Mouse (Mus musculus) ES-CJ7 (cell line): ENCODE results near the gene Ptger1.

Experiments
- DNase-seq: peaks from one replicate; pipeline ENCODE4 v3.0.0; 2011; ENCODE audit warnings: low read depth, low spot score

Ptger1 gene

DNA sequence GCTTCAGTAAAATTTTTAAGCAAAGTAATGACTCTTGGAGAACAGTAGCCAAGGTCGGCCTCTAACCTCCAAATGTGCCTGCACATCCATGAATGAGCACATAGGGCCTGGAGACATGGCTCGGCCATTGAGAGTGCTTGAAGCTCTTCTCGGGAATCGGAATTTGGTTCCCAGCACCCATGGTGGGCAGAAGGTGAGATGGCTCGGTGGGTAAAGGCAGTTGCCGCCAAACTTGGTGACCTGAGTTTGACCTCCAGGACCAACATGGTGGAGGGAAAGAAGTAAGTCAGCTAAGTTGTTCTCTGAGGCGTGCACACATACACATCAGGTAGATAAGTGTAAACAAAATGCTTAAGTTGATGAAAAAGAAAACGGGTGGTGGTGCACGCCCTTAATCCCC is 10.4 kb upstream of the Ptger1 start:
- no peak for DNase-seq

DNA sequence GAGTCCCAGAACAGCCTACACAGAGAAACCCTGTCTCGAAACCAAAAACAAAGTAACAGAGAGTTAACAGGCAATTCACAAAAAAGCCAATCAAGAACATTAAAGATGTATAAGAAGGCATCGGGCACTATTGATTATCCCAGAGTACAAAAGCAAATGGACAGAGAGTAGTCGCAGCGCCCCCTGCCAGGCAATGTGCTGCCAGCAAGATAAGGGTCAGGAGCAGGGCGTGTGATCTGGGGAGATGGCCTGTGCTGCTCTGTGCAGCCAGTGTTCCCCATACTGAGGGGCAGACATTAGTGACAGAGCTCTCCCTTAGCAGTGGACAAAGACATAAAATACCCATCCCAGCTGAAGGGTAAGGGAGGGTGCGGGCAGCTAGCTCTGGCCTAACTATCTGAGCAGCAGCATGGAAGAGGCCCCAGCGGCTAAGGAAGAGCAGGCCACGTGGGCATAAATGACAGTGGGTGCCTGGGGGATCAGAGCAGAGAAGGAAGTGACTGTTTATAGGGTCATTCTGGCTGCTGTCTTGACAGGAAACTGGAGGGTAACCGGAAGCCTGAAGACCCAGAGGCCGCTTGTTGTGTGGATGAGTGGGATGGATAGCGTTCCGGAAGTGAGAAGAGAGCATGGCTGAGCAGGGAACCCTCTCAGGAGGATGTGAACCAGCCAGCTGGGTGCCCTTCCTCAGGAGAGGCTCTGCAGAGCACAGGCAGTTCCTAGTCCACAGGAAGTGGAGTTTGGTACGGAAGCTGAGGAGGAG is 9.8 kb upstream of the Ptger1 start:
- no peak for DNase-seq

DNA sequence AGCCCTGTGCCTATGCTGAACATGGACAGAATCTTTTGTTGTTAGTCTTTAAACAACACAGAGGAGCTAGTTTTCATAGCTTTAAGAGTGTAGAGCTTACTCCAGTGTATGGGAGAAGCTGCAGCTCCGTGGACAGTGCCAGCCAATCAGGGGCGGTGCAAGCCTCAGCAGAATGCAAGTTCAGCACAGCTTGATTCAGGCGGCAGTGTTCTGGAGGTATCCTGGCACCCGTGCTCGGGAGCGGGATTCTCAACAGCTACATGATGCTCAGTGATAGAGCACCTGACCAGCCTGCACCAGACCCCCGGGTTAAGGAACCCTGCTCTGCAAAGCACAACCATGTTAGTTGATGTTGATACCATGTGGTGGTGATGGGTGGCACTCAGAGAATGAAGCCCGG is 5.9 kb upstream of the Ptger1 start:
- DNase-seq, result no peak

DNA sequence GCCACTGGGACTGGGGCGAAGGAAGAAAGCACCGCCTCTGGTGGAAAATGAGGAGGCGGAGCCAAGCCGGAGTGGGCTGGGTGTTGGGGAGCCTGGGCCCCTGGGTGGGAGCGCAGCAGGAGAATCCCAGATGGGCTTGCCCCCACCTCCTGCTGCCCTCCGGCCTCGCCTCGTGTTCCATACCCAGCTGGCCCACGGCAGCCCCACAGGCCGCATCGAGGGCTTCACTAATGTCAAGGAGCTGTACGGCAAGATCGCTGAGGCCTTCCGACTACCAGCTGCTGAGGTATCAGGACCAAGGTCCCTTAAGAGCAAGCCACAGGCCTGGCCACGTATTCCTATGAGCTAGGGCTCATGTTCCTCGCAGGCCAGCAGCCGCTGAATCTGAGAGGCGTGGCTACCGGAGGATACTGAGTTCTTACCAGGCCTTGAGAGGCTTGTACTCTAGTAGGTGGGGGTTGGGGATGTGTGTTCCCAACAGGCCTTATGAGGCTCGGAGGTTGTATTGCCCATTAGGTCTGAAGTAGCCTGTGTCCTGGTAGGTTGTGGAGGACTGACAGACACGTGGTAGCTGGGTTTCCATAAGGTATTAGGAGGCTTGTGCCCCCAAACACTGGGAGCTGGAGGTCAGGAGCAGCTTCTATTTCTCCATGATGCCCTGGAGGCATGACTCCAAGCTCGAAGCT is 5.3 kb upstream of the Ptger1 start:
- DNase-seq, result no peak

DNA sequence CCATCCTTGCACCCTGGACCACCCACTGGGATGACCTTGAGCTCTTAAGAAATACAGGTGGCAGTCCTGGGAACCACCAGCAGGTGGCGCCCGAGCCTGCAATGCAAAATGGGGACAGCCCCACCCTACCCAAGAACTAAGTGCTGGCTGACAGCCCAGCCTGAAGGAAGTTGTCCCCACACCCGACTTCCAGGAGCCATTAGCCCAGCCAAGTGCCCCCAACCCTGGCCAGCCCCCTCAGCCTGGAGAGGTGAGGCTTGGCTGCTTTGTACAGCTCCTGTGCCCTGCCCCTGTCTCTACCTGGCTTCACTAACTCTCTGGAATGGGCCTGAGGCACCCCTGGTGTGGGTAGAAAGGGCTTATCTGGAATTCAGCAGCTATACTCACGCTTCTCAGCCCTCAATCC is 4.1 kb upstream of the Ptger1 start:
- peak; percentile 96 for DNase-seq

DNA sequence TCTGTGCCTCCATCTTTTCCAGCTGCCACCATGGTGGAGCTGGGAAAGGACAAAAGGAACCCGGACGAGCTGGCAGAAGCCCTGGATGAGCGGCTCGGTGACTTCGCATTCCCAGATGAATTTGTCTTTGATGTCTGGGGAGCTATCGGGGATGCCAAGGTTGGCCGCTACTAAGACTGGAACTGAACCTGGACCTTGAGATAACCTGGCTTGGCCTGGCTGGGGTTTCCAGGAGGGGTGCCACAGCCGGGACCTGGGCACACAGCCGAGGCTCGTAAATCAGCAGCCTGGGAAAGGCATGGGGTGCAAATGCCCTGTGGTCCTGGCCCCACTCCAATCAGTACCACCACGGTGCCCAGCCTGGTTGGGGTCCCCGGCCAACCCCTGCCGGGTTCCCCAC is 2.4 kb upstream of the Ptger1 start:
- DNase-seq, result no peak

DNA sequence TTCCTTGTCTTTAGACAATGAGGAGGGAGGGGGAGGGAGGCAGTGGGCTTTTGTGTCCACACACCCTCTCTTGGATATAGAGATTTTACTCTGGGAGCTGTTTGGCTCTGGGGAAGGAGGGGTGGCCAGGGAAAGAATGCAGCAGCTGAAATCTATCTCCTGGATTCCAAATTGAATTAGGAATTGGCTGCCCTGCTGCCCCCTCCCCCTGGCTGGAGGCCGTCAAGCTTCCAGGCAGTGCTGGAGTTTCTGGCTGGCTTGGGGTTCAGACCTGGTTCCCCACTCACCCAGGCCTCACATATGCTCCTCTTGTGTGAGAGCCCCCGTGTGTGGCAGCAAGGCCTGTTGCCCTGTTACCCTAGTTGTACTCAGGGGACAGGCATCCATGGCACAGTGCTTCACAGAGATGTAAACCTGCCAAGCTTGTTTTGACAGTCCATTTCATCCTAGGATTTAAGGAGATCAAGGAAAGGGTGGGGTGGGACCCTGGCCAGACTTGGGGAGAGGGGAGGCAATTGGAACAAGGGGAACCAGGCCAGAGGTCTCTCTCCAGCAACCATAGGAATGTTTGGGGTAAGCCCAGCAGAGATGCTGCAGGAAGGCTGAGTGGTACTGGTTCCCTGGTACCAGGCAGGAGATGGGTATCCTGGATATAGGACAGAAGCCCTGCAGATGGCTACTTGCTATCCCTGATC is 1.4 kb upstream of the Ptger1 start:
- DNase-seq, result no peak

DNA sequence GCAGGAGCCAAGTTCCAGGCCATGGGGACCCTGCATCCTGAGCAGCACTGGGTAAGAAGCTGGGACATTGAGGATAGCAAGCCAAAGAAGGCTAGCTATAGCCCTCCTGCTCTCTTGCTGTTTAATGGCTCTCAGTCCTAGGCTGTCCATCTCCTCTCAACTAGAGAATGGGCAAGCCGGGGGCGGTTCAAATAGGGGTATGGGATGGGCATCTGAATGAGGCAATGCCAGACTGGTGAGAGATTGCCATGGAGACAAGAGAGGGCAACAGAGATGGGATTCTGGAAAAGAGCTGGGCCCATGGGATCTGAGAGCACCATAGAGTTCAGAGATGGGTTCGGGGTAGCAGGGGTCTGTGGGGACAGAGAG is 372 bp downstream of the Ptger1 start:
- DNase-seq, result no peak

DNA sequence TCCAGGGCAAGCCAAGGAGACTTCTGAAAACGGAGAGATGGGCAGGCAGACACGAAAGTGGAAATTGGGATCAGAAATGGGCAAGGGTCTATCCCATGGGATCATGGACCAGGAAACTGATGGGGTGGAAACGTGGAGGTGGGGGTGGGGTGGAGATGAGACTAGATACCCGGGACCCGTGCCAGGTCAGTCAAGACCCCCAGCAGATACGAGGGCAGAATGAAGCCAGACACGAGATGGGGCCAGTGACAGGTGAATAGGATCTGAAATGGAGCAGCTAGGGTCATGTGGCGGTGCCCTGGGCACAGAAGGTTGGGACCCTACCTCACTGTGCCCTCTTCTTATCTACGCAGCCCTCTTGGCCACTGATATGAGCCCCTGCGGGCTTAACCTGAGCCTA is 1.0 kb downstream of the Ptger1 start:
- no peak for DNase-seq

DNA sequence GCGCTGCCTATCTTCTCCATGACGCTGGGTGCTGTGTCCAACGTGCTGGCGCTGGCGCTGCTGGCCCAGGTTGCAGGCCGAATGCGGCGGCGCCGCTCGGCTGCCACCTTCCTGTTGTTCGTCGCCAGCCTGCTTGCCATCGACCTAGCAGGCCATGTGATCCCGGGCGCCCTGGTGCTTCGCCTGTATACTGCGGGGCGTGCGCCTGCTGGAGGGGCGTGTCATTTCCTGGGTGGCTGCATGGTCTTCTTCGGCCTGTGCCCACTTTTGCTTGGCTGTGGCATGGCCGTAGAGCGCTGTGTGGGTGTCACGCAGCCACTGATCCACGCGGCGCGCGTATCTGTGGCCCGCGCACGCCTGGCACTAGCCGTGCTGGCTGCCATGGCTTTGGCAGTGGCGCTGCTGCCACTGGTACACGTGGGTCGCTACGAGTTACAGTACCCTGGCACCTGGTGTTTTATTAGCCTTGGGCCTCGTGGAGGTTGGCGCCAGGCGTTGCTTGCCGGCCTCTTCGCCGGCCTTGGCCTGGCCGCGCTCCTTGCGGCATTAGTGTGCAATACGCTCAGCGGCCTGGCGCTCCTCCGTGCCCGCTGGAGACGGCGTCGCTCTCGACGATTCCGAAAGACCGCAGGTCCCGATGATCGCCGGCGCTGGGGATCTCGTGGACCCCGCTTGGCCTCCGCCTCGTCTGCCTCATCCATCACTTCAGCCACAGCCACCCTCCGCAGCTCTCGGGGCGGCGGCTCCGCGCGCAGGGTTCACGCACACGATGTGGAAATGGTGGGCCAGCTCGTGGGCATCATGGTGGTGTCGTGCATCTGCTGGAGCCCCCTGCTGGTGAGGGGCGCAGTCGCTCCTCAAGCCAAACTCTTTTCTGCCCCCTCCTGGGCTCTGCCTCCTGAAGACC is 1.8 kb downstream of the Ptger1 start:
- peak; percentile 87 for DNase-seq

DNA sequence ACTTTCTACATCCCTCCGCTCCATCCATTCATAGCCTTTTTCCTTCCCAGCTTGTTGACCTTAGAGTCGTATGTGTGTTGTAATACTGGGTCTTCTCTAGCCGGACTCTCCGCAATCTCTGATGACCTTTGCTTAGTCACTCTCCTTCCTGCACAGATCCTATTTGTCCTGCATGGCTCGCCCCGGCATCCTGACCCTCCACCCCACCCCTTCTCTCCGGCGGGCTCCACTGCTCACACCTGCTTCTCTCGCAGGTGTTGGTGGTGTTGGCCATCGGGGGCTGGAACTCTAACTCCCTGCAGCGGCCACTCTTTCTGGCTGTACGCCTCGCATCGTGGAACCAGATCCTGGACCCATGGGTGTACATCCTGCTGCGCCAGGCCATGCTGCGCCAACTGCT is 2.5 kb downstream of the Ptger1 start:
- no peak for DNase-seq

DNA sequence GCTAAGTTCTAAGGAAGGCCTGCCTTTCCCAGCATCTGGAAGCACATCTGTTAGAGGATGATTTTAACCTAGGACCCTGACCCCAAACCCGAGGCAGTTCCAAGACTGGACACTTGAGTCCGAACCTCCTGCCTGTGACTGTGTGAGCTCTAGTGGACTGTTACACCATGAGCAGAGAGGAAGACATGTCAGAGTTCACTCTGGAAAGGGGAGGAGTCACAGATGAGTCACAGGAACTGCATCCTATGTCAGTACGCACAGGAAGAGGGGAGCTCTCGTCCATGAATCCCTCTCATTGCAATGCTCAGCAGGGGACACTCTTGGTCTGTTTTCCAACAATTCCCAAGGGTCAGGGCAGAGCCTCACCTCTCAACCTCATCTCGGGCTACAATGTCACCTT is 6.5 kb downstream of the Ptger1 start:
- DNase-seq, result no peak

DNA sequence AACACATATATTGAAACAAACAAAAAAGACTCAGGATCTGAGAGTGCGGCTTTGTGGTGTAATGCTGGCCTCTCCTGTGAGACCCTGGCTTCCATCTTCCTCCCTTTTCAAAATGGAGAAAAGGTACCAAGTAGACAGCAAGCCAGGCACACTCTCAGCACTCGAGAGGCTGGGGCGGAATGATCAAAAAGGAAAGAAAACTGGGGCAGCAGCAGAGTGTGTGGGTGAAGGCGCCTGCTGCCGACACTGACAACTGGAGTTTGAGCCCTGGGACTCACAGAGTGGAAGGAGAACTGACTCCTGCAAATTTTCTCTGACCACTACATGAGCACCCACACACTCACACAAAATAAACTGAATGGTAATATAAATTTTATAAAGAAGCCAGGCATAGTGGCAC is 8.0 kb downstream of the Ptger1 start:
- no peak for DNase-seq

DNA sequence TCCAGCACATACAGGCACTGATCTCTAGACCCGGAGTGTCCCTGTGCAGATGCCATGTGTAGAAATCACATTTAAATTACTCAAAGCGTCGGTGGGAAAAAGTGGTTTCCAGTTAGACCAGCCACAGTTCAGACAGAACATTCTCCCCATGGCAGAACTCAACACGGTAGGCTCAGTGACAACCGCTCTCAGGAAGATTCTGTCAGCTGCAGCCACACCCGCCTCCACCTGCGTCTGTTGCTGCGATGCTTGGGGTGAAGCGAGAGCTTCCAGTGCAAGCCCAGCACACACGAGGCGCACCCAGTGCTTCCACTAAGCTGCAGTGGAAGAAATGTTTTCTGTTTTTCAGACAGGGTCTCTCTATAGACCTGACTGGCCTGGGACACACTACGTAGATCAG is 13.4 kb downstream of the Ptger1 start:
- DNase-seq, result no peak

DNA sequence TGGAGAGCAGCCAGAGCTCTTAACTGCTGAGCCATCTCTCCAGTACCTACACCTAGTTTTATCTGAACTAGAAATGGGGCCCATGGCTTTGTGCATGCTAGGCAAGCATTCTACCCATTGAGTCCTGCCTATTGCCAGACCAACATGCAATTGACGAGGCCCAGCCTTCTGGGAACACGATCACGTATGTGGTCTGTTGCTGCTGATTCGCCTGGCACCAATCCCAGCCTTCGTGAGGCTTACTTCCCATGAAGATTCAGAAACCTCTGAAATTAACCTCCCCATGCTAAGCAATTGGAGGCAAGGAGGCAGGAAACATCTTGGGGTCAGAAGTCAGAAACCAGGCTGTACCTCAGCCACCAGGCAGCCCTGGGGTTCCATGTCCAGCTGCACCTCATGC is 14.1 kb downstream of the Ptger1 start:
- DNase-seq, result no peak

DNA sequence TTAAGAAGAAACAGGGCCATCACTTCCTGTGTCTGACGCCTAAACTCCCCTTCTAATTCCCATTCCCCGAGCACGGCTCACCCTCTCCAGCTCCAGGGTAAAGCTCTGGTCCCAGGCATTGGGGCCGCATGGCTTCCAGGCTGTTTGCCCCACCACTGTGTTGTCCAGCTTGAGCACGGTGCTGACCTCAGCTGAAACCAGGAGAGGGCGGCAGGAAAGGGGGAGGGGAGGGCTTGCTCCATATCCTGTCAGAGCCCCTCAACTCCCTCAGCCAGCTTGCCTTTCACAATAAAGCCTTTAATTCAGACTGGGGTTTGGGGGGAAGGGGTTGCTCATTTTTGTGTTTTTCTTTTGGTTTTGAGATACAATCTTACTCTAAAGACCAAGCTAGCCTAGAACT is 14.6 kb downstream of the Ptger1 start:
- DNase-seq, result no peak

DNA sequence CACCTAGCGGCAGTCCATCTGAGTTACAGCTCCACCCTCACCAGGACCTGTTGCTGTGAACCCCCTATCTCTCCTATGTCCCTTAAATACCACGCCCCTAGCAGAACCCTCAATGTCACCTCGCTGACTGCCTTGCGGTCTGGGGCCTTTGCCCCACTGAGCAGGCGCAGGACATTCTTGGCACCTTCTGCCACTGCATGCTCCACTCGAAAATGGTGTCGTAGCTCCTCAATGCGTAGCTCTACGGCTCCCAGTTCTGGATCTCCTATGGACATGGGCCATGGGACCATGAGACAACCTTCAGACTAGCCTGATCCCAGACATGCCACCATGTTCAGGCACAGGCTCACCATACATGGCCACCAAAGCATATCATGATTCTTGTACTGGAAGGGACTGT is 18.0 kb downstream of the Ptger1 start:
- no peak for DNase-seq

DNA sequence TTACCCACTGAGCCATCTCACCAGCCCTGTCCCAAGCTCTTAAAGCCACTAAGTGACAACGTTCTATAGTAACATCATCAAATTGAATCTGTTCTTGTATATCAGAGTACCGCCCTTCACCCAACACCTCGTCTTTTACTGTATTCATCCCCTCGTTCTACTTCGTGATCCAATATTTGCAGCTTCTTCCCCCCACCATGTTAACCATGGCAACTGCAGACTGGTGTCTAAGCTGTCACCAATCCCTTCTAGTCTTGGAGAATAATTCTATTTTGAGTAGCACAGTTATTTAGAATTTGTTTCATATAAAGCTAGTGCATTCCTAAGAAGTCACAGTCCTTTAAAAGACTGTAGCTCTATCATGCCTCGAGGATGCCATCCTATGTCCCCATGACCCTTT is 22.8 kb downstream of the Ptger1 start:
- DNase-seq, result no peak

DNA sequence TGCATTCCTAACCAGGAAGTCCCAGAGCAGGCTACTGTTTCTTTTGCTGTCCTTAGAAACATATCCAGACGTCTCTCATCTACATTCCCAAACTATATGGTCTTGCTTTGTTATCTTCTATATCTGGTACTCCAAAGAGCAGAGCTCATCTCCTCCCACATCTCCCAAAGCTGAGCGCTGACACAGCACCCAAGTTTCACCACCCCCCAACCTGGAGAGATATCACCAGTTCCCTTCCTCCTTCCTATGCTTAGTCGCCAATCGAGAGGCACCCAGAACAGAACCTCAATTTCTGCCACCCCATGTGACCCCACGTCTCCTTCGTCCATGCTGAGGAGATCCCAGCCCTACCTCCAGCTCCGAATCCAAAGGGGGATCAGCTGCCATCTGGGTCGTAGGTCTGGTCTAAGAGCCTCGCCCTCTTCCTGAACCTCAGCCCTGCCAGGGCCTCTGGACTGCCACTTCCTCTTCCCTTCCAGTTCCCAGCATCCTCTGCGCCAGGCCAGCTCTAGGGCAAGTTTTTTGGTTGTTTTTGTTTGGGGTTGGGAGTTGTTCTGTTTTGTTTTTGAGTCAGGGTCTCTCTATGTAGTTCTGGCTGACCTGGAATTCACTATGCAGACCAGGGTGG is 27.2 kb downstream of the Ptger1 start:
- DNase-seq, result no peak

DNA sequence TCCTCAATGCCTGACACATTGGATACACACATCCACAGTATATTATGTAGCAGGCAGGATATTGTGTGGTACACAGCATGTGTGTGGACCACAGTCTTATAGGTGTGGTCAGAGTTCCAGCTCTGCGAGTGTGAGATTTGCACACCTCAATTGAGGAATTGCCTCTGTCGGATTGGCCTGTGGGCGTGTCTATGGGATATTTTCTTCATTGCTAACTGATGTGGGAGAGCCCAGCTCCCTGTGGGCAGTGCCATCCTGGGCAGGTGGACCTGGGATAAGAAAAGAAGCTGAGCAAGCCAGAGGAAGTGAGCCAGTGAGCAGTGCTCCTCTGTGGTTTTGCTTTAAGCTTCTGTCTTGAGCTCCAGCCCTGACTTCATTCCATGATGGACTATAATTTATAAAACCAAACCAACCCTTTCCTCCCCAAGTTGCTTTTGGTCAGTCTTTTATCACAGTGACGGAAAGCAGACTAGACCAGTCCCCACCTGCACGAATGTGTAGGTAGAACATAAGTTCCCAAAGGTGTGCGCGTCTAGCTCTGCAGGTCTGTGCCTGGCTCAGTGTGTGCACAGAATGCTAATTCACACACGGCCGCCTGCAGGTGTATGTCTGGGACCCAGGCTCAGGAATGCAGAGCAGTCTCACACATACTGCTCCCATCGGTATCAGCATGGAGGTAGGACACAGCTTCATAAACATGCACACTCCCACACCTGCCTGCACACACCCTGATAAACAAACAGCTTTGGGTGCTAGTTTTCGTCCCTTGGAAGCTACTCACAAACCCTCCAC is 28.1 kb downstream of the Ptger1 start:
- no peak for DNase-seq
